Mouse (Mus musculus) MEL (cell line): ENCODE data around the gene Stx2. TPM values are rescaled to one million over a fixed set of nuclear protein-coding genes. Genes with fewer than 3 reads are reported as not detected.
A peak's percentile ranks its signal among the peaks of the same experiment; 100 is the strongest.

Source experiments
- DNase-seq: peaks from one replicate; pipeline ENCODE4 v3.0.0; 2011; ENCODE audit warnings: low read depth, low spot score
- H3K27ac ChIP-seq: 2 replicates; pipeline ENCODE4 v1.5.1; 2012; ENCODE audit warnings: low read depth, mild to moderate bottlenecking, control low read depth, low read length, moderate library complexity; ENCODE audit not compliant: control insufficient read depth
- H3K27me3 ChIP-seq, 2 experiments: fragments of 150-350 bp in 1 of 2; sonication (generic) in 1 of 2; 2 replicates each; pipeline ENCODE4 v1.6.1; 2012; ENCODE audit warnings: low read length in 2 of 2, mild to moderate bottlenecking in 2 of 2, improper control_type of control experiment in 1 of 2, moderate library complexity in 1 of 2; ENCODE audit not compliant: insufficient read depth in 2 of 2, control insufficient read depth in 1 of 2
- H3K36me3 ChIP-seq, 2 experiments: 2 replicates each; pipeline ENCODE4 v1.6.1; 2012 to 2014; ENCODE audit warnings: low read length in 2 of 2, improper control_type of control experiment in 1 of 2, inconsistent platforms in 1 of 2, mild to moderate bottlenecking in 1 of 2; ENCODE audit not compliant: insufficient read depth in 2 of 2, control insufficient read depth in 1 of 2
- H3K4me1 ChIP-seq, 2 experiments: fragments of 150-350 bp in 1 of 2; sonication (generic) in 1 of 2; 2 replicates each; pipeline ENCODE4 v1.6.1; 2012; ENCODE audit warnings: low read length in 2 of 2, improper control_type of control experiment in 1 of 2, mild to moderate bottlenecking in 1 of 2; ENCODE audit not compliant: insufficient read depth in 2 of 2, control insufficient read depth in 1 of 2
- H3K4me3 ChIP-seq, 2 experiments: fragments of 150-350 bp in 1 of 2; sonication (generic) in 1 of 2; 2 replicates each; pipeline ENCODE4 v1.5.1; 2012; ENCODE audit warnings: low read depth in 2 of 2, low read length in 2 of 2, mild to moderate bottlenecking in 2 of 2, moderate library complexity in 2 of 2, control low read depth in 1 of 2, improper control_type of control experiment in 1 of 2; ENCODE audit not compliant: control insufficient read depth in 1 of 2, insufficient read depth in 1 of 2
- H3K79me2 ChIP-seq: 2 replicates; pipeline ENCODE4 v1.6.1; 2012; ENCODE audit warnings: mild to moderate bottlenecking, low read length, moderate library complexity; ENCODE audit not compliant: control insufficient read depth, poor library complexity, insufficient read depth
- H3K9ac ChIP-seq: 2 replicates; pipeline ENCODE4 v1.6.1; 2012; ENCODE audit warnings: low read depth, mild to moderate bottlenecking, control low read depth, low read length, moderate library complexity; ENCODE audit not compliant: control insufficient read depth, poor library complexity, severe bottlenecking
- H3K9me3 ChIP-seq: fragments of 150-350 bp; sonication (generic); replicated peaks from 2 replicates; pipeline ENCODE4 v1.6.1; 2012; ENCODE audit warnings: mild to moderate bottlenecking, low read length, improper control_type of control experiment, moderate library complexity; ENCODE audit not compliant: insufficient read depth
- BHLHE40 ChIP-seq: IDR thresholded peaks from 2 replicates; pipeline ENCODE4 v1.6.1; 2012; ENCODE audit warnings: low read depth, mild to moderate bottlenecking, inconsistent platforms, low read length, improper control_type of control experiment, borderline replicate concordance
- CTCF ChIP-seq, 3 experiments: IDR thresholded peaks in 2 of 3; conservative IDR thresholded peaks in 1 of 3; 2 replicates each; pipeline ENCODE4 v1.5.1; 2011 to 2012; ENCODE audit warnings: low read length in 3 of 3, low read depth in 2 of 3, mild to moderate bottlenecking in 2 of 3, improper control_type of control experiment in 1 of 3, inconsistent platforms in 1 of 3, mixed read lengths in 1 of 3, moderate library complexity in 1 of 3; ENCODE audit not compliant: control insufficient read depth in 1 of 3, insufficient read depth in 1 of 3, poor library complexity in 1 of 3, severe bottlenecking in 1 of 3
- EP300 ChIP-seq, 2 experiments: IDR thresholded peaks; 2 replicates each; pipeline ENCODE4 v1.6.1; 2011; ENCODE audit warnings: improper control_type of control experiment in 2 of 2, low read length in 2 of 2, low read depth in 1 of 2, mild to moderate bottlenecking in 1 of 2
- ETS1 ChIP-seq: IDR thresholded peaks from 2 replicates; pipeline ENCODE4 v1.6.1; 2012; ENCODE audit warnings: low read depth, mild to moderate bottlenecking, inconsistent platforms, low read length, improper control_type of control experiment, moderate library complexity
- GABPA ChIP-seq: IDR thresholded peaks from 2 replicates; pipeline ENCODE4 v1.6.1; 2012; ENCODE audit warnings: low read depth, mild to moderate bottlenecking, inconsistent platforms, low read length, improper control_type of control experiment, moderate library complexity
- KAT2A ChIP-seq: conservative IDR thresholded peaks from 2 replicates; pipeline ENCODE4 v1.6.1; 2012; ENCODE audit warnings: low read depth, low read length, improper control_type of control experiment, inconsistent platforms
- MAFK ChIP-seq: IDR thresholded peaks from 2 replicates; pipeline ENCODE4 v1.6.1; 2011; ENCODE audit warnings: low read depth, mild to moderate bottlenecking, low read length, improper control_type of control experiment, borderline replicate concordance
- MEF2A ChIP-seq: IDR thresholded peaks from 2 replicates; pipeline ENCODE4 v1.6.1; 2014; ENCODE audit warnings: low read depth, mild to moderate bottlenecking, inconsistent platforms, low read length, improper control_type of control experiment; ENCODE audit not compliant: poor library complexity, insufficient replicate concordance, severe bottlenecking; ENCODE audit errors: extremely low read depth
- MYB ChIP-seq: IDR thresholded peaks from 2 replicates; pipeline ENCODE4 v1.6.1; 2011; ENCODE audit warnings: mild to moderate bottlenecking, low read depth, low read length, improper control_type of control experiment
- POLR2A ChIP-seq, 2 experiments: IDR thresholded peaks; 2 replicates each; pipeline ENCODE4 v1.6.1; 2011 to 2012; ENCODE audit warnings: low read length in 2 of 2, mild to moderate bottlenecking in 2 of 2, control low read depth in 1 of 2, improper control_type of control experiment in 1 of 2, low read depth in 1 of 2, moderate library complexity in 1 of 2; ENCODE audit not compliant: control insufficient read depth in 1 of 2, insufficient read depth in 1 of 2, poor library complexity in 1 of 2
- SIN3A ChIP-seq: IDR thresholded peaks from 2 replicates; pipeline ENCODE4 v1.6.1; 2012; ENCODE audit warnings: low read length, improper control_type of control experiment, inconsistent platforms
- SMC3 ChIP-seq: IDR thresholded peaks from 2 replicates; pipeline ENCODE4 v1.6.1; 2011; ENCODE audit warnings: low read depth, low read length, improper control_type of control experiment
- TAL1 ChIP-seq: IDR thresholded peaks from 2 replicates; pipeline ENCODE4 v1.6.1; 2012; ENCODE audit warnings: mild to moderate bottlenecking, inconsistent platforms, low read length, moderate library complexity, mixed read lengths
- TBP ChIP-seq: IDR thresholded peaks from 2 replicates; pipeline ENCODE4 v1.8.0; 2011; ENCODE audit warnings: low read depth, low read length, improper control_type of control experiment
- UBTF ChIP-seq: IDR thresholded peaks from 2 replicates; pipeline ENCODE4 v1.6.1; 2012; ENCODE audit warnings: low read depth, mild to moderate bottlenecking, inconsistent platforms, low read length, improper control_type of control experiment, moderate library complexity, borderline replicate concordance; ENCODE audit not compliant: insufficient read depth
- USF2 ChIP-seq, 2 experiments: IDR thresholded peaks; 2 replicates each; pipeline ENCODE4 v1.6.1; 2011 to 2012; ENCODE audit warnings: improper control_type of control experiment in 2 of 2, low read length in 2 of 2, borderline replicate concordance in 1 of 2, inconsistent platforms in 1 of 2, low read depth in 1 of 2, mild to moderate bottlenecking in 1 of 2; ENCODE audit not compliant: insufficient read depth in 1 of 2
- ZNF384 ChIP-seq: IDR thresholded peaks from 2 replicates; pipeline ENCODE4 v1.6.1; 2012; ENCODE audit warnings: low read depth, mild to moderate bottlenecking, inconsistent platforms, low read length, improper control_type of control experiment
- polyA plus RNA-seq, 2 experiments: library from polyadenylated mRNA; stranded (reverse) in 1 of 2; unstranded in 1 of 2; fragments of >175 nt in 1 of 2; fragments of >200 nt in 1 of 2; gene quantifications; 2 replicates each; pipeline versions ENCODE4 v1.2.1 to v1.2.4; 2012; ENCODE audit warnings: low replicate concordance in 2 of 2, low read depth in 1 of 2; ENCODE audit not compliant: insufficient read length in 2 of 2, insufficient read depth in 1 of 2, missing spikeins in 1 of 2
- total RNA-seq: library from RNA; depleted of rRNA; stranded (reverse); fragments of 300-350 nt; gene quantifications from 2 replicates; pipeline ENCODE4 v1.2.3, GENCODE M21; 2012

The Stx2 gene
- total and polyA plus RNA-seq, 3 experiments, result 84.8 to 97.1 TPM; not detected in 1

- DNase-seq, result peak; percentile 55
- TF ChIP-seq UBTF (0 out of 2 replicates have a peak, but pooled peaks have one; percentile 28), KAT2A (no peak)
- TF ChIP-seq, all 39 proteins: peak for 1
- Histone ChIP-seq H3K79me2 (peaks cover 52% of the 10 kb centered on the region), H3K27ac (peak overlapping the region; percentile 50), H3K4me1 (peaks cover 9 to 58% of the 10 kb centered on the region in 2 experiments), H3K4me3 (peak overlapping the region in 1 of 2 experiments; percentile 6; a peak in 1 of 4 replicates), H3K27me3 (no peaks in the 10 kb centered on the region), H3K9ac (peak overlapping the region; percentile 23), H3K36me3 (peaks cover 5 to 54% of the 10 kb centered on the region in 2 experiments; a peak in 3 of 4 replicates), H3K9me3 (no peaks in the 10 kb centered on the region)
Measured at GRCm38 (mm10) chr5:129002571-129003011, 5.8 kb downstream of the Stx2 start.

GRCm38 (mm10) chr5:129000706-129001468 lies 7.5 kb downstream of the Stx2 start:
- DNase-seq, result peak; percentile 88
- Histone ChIP-seq H3K9ac (peak overlapping the region; percentile 48), H3K4me3 (peak overlapping the region in 1 of 2 experiments; percentile 16; a peak in 1 of 4 replicates), H3K36me3 (peaks cover 8 to 47% of the 10 kb centered on the region in 2 experiments; a peak in 3 of 4 replicates), H3K9me3 (no peaks in the 10 kb centered on the region), H3K27ac (peak overlapping the region; percentile 67), H3K79me2 (peaks cover 37% of the 10 kb centered on the region), H3K4me1 (peaks cover 9 to 48% of the 10 kb centered on the region in 2 experiments), H3K27me3 (no peaks in the 10 kb centered on the region)
- TF ChIP-seq CTCF (IDR thresholded peaks at IDR 0.05 in 2 of 3, conservative IDR thresholded peaks at IDR 0.05 in 1 of 3; ENCODE audit: control insufficient read depth in 1 of 3, insufficient read depth in 1 of 3, low read depth in 2 of 3, low read length in 3 of 3, poor library complexity in 1 of 3, severe bottlenecking in 1 of 3), result peak in 1 of 3 experiments; percentile 7; a peak in 1 of 6 replicates
- TF ChIP-seq MYB, result no peak
- peak; percentile 32; the same call in 1 of the 2 replicates for TF ChIP-seq ETS1
- TF ChIP-seq ZNF384, result peak; percentile 44
- TF ChIP-seq SMC3, result peak; percentile 1; the same call in 1 of the 2 replicates
- no peak for TF ChIP-seq USF2 (IDR thresholded peaks at IDR 0.05; ENCODE audit: borderline replicate concordance in 1 of 2, insufficient read depth in 1 of 2, low read depth in 1 of 2, low read length in 2 of 2)
- 0 out of 2 replicates have a peak, but pooled peaks have one; percentile 17 for TF ChIP-seq TBP
- peak; percentile 27; the same call in 1 of the 2 replicates for TF ChIP-seq MAFK
- TF ChIP-seq MEF2A, result no peak
- TF ChIP-seq TAL1, result peak; percentile 23; the same call in 1 of the 2 replicates
- TF ChIP-seq BHLHE40, result no peak
- TF ChIP-seq SIN3A, result no peak
- TF ChIP-seq POLR2A (IDR thresholded peaks at IDR 0.05; ENCODE audit: control insufficient read depth in 1 of 2, insufficient read depth in 1 of 2, low read depth in 1 of 2, low read length in 2 of 2, poor library complexity in 1 of 2), result peak in 1 of 2 experiments; percentile 49; a peak in 1 of 4 replicates
- TF ChIP-seq GABPA, result peak; percentile 49; the same call in 1 of the 2 replicates
- peak; percentile 20 to 26; a peak in 1 of 4 replicates for TF ChIP-seq EP300 (IDR thresholded peaks at IDR 0.05; ENCODE audit: low read depth in 1 of 2, low read length in 2 of 2)
